Mouse (Mus musculus) v-Abl transformed pro-B cells (cell line): ENCODE measurements around the gene Ceacam1.

Experiments
- in situ Hi-C, 2 experiments: fragments of 400-800 bp; cut with MboI; formaldehyde crosslinking; loops; one replicate each; pipeline ENCODE4 v1.15.1; 2025; ENCODE audit not compliant: unreplicated experiment in 2 of 2

Ceacam1 gene

GRCm38 (mm10) chr7:25419943-25420342 lies 57.5 kb downstream of the Ceacam1 start:
- in situ Hi-C loops: loop anchor here in 1 of 2 experiments (5.0 to 10.0 kb wide), 2 partner anchors 182 to 235 kb away; partner anchors contain the start of genes Bckdha and Exosc5

GRCm38 (mm10) chr7:25419536-25419935 lies 57.9 kb downstream of the Ceacam1 start:
- in situ Hi-C loops: no loop called here

- in situ Hi-C loops: no loop called here
Measured at GRCm38 (mm10) chr7:25417597-25417996, 59.8 kb downstream of the Ceacam1 start.

- in situ Hi-C loops: no loop called here
Measured at GRCm38 (mm10) chr7:25412833-25413441, 64.5 kb downstream of the Ceacam1 start, which contains the start of gene Cxcl17. Cxcl17 (minus strand) TSS chr7:25412886.

- in situ Hi-C loops: no loop called here
Measured at GRCm38 (mm10) chr7:25411861-25412260, 65.5 kb downstream of the Ceacam1 start.
